ENCODE assay signal across 9 mouse cellular contexts in the genomic region with DNA sequence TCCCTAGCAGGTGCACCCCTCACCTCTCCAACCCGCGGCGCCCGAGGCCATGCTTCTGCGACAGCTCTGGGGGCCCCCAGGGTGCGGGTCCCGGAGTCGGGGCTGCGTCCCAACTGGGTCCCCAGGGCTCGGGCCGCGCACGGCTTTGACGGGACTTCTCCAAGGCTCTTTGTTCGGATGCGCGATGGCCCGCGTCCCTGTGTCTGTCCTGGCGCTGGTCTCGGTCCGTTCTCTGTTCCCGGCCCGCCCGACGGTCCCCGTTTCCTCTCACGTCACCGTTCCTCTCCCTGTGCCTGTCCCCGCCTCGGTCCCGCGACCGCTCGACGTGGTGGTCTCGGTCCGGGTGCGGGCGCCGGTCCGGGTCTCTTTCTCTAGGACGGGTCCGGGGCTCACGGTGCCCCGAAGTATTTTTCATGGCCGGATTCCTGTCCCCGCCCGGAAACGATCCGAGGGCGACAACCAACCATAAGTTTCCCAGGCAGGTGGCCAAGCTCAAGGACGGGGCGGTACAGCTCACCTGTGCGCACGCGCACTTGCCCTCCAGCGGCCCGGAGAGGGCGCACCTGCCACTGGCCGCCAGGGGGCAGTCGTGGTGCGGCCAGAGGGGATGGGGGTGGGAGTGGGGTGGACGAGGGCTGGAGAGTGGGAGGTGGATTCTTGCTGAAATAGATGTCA. TPM values are rescaled to one million over a fixed set of nuclear protein-coding genes. Genes with fewer than 3 reads are reported as not detected.
DNase-seq lines count a peak whose midpoint lies in the region; ATAC-seq lines count a peak whose summit lies in the region.
"Had no signal": no experiment of that assay in that cellular context is flagged by ENCODE, and none has a peak within 500 bp of the region (broad histone marks: within the 10 kb centered on the region; RNA-seq: fewer than 3 reads in every experiment).

A gene (minus strand): TSS at position 511 of the 675 bp plus-strand sequence.

- H3K27ac ChIP-seq in forebrain, embryonic 13.5 days, result no peak within 1 kb of the TSS
- H3K27ac ChIP-seq in lung, embryonic 16.5 days (ENCODE audit: low read length), result no peak within 1 kb of the TSS

- 2% methylated on average over 64 of the region's 64 CpGs for WGBS in forebrain, embryonic 13.5 days
- WGBS in lung, embryonic 16.5 days, result 2% methylated on average over 64 of the region's 64 CpGs

- peak within 1 kb of the TSS; percentile 48 for H3K4me3 ChIP-seq in forebrain, embryonic 13.5 days
- H3K4me3 ChIP-seq in lung, embryonic 16.5 days (ENCODE audit: low read length), result peak within 1 kb of the TSS; percentile 58
- H3K4me3 ChIP-seq: myocyte had no signal

- H3K9ac ChIP-seq in forebrain, embryonic 13.5 days, result peak within 1 kb of the TSS; percentile 48; the same call in 1 of the 2 replicates
- H3K9ac ChIP-seq in lung, embryonic 16.5 days (ENCODE audit: low read length), result peak within 1 kb of the TSS; percentile 65

- peak; percentile 49 for DNase-seq in adrenal gland, postnatal 10 days
- DNase-seq in adrenal gland, adult 18-20 months (ENCODE audit: low spot score in 2 of 2), result no peak
- DNase-seq in adrenal gland, postnatal 36 days, result peak; percentile 27 to 55
- peak; percentile 81 to 85 for DNase-seq in kidney, adult 8-10 months
- DNase-seq in retina, postnatal 1 day, result peak; percentile 73

- peak; percentile 50; the same call in 1 of the 2 replicates for ATAC-seq in forebrain, embryonic 13.5 days
- ATAC-seq in lung, embryonic 16.5 days (ENCODE audit: low read depth), result peak; percentile 70
- ATAC-seq in activated CD4-positive, CD25-positive, alpha-beta regulatory T cell, adult 4 months, result no peak

- H3K27me3 ChIP-seq in forebrain, embryonic 13.5 days, result peaks cover 29% of the 10 kb centered on the region
- peaks cover 21% of the 10 kb centered on the region for H3K27me3 ChIP-seq in lung, embryonic 16.5 days (ENCODE audit: control insufficient read depth, insufficient read depth, low read depth, low read length)

- no peaks in the 10 kb centered on the region for H3K9me3 ChIP-seq in forebrain, embryonic 13.5 days (replicated peaks)
- H3K9me3 ChIP-seq in lung, embryonic 16.5 days (ENCODE audit: control insufficient read depth, low read length), result no peaks in the 10 kb centered on the region

- no peaks in the 10 kb centered on the region for H3K36me3 ChIP-seq in forebrain, embryonic 13.5 days (ENCODE audit: poor library complexity, severe bottlenecking)
- no peaks in the 10 kb centered on the region for H3K36me3 ChIP-seq in lung, embryonic 16.5 days (ENCODE audit: control insufficient read depth, insufficient read depth, low read length)

- peaks cover 23% of the 10 kb centered on the region for H3K4me1 ChIP-seq in forebrain, embryonic 13.5 days
- H3K4me1 ChIP-seq in lung, embryonic 16.5 days (replicated peaks; ENCODE audit: control insufficient read depth, insufficient read depth, low read length), result peaks cover 11% of the 10 kb centered on the region; the same call in 1 of the 2 replicates

- peak within 1 kb of the TSS; percentile 70 for H3K4me2 ChIP-seq in forebrain, embryonic 13.5 days
- peak within 1 kb of the TSS; percentile 63 for H3K4me2 ChIP-seq in lung, embryonic 16.5 days (ENCODE audit: low read depth, low read length)

RNA-seq across cellular contexts. Expression of the gene that starts here (rescaled TPM):
- under 1 TPM; 0.27 to 0.90 TPM for total RNA-seq in adrenal gland, postnatal 10 days (2021)
- under 1 TPM; 0.19 to 0.23 TPM for total RNA-seq in adrenal gland, adult 18-20 months (2021)
- total RNA-seq in adrenal gland, postnatal 36 days (2021), result under 1 TPM in 1 of 2 experiments, not detected in 1; 0.17 TPM
- 1.0 and 1.5 TPM in 2 replicates for polyA plus RNA-seq in forebrain, embryonic 13.5 days (2015; fragmentation: Nextera tagmentation; extraction: Ambion mirVana)
- 7.4 and 9.2 TPM in 2 replicates for polyA plus RNA-seq in lung, embryonic 16.5 days (2015; fragmentation: Nextera tagmentation; extraction: Ambion mirVana)
- polyA plus RNA-seq in activated CD4-positive, CD25-positive, alpha-beta regulatory T cell, adult 4 months (2017; shearing (Covaris generic)), result not detected

Comparison
In these comparisons a context has a peak if more than half of its experiments do, and no peak if none do; other contexts are left out.
1. Peak in DNase-seq in adrenal gland, postnatal 10 days; RNA of the gene not detected or under 1 TPM.
2. Peak in DNase-seq in adrenal gland, postnatal 36 days; RNA of the gene not detected or under 1 TPM.
3. DNase-seq: peak in kidney, adult 8-10 months (2 of 2) and retina, postnatal 1 day (single experiment); none in adrenal gland, adult 18-20 months (0 of 2).